Mouse (Mus musculus): ENCODE results near the gene Tmem189. TPM values are rescaled to one million over a fixed set of nuclear protein-coding genes. Genes with fewer than 3 reads are reported as not detected.

The Tmem189 gene
- total and polyA plus RNA-seq, 3 experiments: 17.5 to 38.8 (median 20.1) TPM

DNA sequence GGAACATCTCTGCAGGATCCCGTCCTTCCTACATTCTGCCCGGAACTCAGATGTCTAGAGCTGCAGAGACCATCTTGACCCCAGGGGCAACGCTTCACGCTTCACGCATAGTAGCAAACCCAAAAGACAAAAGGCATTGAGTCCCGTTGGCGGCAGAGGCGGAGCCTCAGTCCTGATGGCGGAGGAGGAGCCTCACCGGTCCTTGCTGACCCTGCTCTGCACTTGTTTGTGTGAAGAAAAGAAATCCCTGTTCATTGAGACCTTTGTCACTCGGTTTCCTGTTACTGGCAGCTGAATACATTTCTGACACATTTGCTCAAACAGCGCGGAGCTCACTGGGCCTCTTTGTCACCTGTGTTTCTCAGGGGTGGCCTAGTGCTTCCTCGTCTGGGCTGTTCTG lies 5.9 kb upstream of the Tmem189 start:
- Histone ChIP-seq H3K9me3 (replicated peaks) (no peaks in the 10 kb centered on the region), H3K36me3 (replicated peaks) (peaks cover 43% of the 10 kb centered on the region), H3K4me1 (ENCODE audit: insufficient read depth, low read depth, low read length) (peaks cover 50% of the 10 kb centered on the region), H3K27me3 (ENCODE audit: insufficient read depth, low read length) (peaks cover 4% of the 10 kb centered on the region), H3K4me3 (ENCODE audit: low read depth, low read length) (no peak overlapping the region)
- ATAC-seq (ENCODE audit: extremely low read depth, insufficient number of reproducible peaks, low FRiP score, poor library complexity, severe bottlenecking): no peak
- TF ChIP-seq TAL1 (conservative IDR thresholded peaks at IDR 0.05; ENCODE audit: low read depth, low read length): no peak
- no peak for TF ChIP-seq CTCF (IDR thresholded peaks at IDR 0.05; ENCODE audit: low read depth, low read length)
- TF ChIP-seq GATA1 (IDR thresholded peaks at IDR 0.05; ENCODE audit: borderline replicate concordance, low read length): no peak
- TF ChIP-seq POLR2AphosphoS5 (IDR thresholded peaks at IDR 0.05; ENCODE audit: insufficient replicate concordance, low read depth, low read length): no peak
- TF ChIP-seq GATA2 (IDR thresholded peaks at IDR 0.05; ENCODE audit: borderline replicate concordance, low read depth, low read length): no peak
- DNase-seq (ENCODE audit: low spot score): no peak

DNA sequence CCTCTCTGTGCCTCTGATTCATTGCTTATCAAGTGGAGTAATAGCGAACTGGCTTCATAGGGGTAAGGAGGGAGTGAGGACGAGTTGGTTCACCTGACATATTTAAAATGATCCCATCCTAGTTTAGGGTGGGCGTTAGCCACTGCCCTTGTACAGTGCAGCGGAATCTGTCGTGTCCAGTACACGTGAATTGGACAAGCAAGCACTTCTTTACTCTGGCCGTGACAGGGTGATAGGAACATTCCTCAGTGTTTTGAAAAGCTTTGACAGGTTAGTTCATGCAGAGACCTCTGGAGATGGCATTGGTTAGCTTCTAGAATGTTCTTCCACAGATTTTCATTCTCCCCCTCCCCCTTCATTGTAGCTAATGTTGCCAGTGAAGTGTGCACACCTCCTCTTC lies 5.3 kb upstream of the Tmem189 start:
- no peak for DNase-seq (ENCODE audit: low spot score)
- Histone ChIP-seq H3K36me3 (replicated peaks) (peaks cover 43% of the 10 kb centered on the region), H3K4me1 (ENCODE audit: insufficient read depth, low read depth, low read length) (peaks cover 51% of the 10 kb centered on the region), H3K9me3 (replicated peaks) (no peaks in the 10 kb centered on the region), H3K4me3 (ENCODE audit: low read depth, low read length) (no peak overlapping the region), H3K27me3 (ENCODE audit: insufficient read depth, low read length) (peaks cover 2% of the 10 kb centered on the region; the same call in 1 of the 2 replicates)
- TF ChIP-seq TAL1 (conservative IDR thresholded peaks at IDR 0.05; ENCODE audit: low read depth, low read length): no peak
- no peak for TF ChIP-seq GATA2 (IDR thresholded peaks at IDR 0.05; ENCODE audit: borderline replicate concordance, low read depth, low read length)
- no peak for TF ChIP-seq CTCF (IDR thresholded peaks at IDR 0.05; ENCODE audit: low read depth, low read length)
- TF ChIP-seq POLR2AphosphoS5 (IDR thresholded peaks at IDR 0.05; ENCODE audit: insufficient replicate concordance, low read depth, low read length): no peak
- no peak for TF ChIP-seq GATA1 (IDR thresholded peaks at IDR 0.05; ENCODE audit: borderline replicate concordance, low read length)
- ATAC-seq (ENCODE audit: extremely low read depth, insufficient number of reproducible peaks, low FRiP score, poor library complexity, severe bottlenecking): no peak

DNA sequence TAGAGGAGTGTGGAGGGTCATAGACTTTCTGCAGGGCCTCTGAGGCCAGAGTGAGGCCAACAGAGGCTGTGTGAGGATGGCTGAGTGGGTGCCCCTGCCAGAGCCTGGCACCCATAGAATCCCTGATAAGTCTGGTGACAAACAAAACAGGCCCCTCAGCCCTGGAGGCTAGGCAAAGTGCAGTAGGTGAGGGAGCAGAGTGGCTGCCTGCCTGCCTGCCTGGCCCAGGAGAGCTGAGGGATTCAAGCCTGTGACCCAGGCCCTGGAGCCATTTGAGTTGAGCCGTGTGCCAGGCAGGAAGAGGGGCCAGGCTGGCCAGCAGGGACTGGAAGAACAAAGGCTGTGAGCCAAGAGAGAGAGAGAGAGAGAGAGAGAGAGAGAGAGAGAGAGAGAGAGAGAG lies 4.6 kb upstream of the Tmem189 start:
- H3K9me3 ChIP-seq (replicated peaks): no peaks in the 10 kb centered on the region
- H3K36me3 ChIP-seq (replicated peaks): peaks cover 43% of the 10 kb centered on the region
- peaks cover 58% of the 10 kb centered on the region for H3K4me1 ChIP-seq (ENCODE audit: insufficient read depth, low read depth, low read length)
- TF ChIP-seq GATA2 (IDR thresholded peaks at IDR 0.05; ENCODE audit: borderline replicate concordance, low read depth, low read length) (no peak), GATA1 (IDR thresholded peaks at IDR 0.05; ENCODE audit: borderline replicate concordance, low read length) (no peak), TAL1 (conservative IDR thresholded peaks at IDR 0.05; ENCODE audit: low read depth, low read length) (no peak), CTCF (IDR thresholded peaks at IDR 0.05; ENCODE audit: low read depth, low read length) (no peak), POLR2AphosphoS5 (IDR thresholded peaks at IDR 0.05; ENCODE audit: insufficient replicate concordance, low read depth, low read length) (no peak)
- peaks cover 2% of the 10 kb centered on the region; the same call in 1 of the 2 replicates for H3K27me3 ChIP-seq (ENCODE audit: insufficient read depth, low read length)
- no peak overlapping the region for H3K4me3 ChIP-seq (ENCODE audit: low read depth, low read length)
- ATAC-seq (ENCODE audit: extremely low read depth, insufficient number of reproducible peaks, low FRiP score, poor library complexity, severe bottlenecking): no peak
- DNase-seq (ENCODE audit: low spot score): no peak

DNA sequence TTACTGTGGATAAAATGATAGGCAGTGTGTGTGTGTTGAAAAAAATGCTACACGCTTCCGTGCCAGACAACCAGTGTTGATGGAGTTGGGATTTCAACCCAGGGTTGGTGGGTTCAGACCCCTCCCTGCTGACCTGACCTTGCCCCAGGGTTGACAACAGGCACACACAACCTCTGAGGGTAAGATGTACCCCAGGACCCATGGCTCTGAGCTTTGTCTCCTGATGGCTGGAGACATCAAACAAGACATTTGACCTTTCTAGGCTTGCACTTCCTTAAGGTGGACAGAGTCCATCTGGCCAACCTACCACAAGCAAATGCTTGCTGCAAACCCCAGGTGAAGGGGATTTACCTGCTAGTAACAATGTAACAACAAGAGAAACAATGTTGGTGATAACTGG lies 3.9 kb upstream of the Tmem189 start:
- Histone ChIP-seq H3K9me3 (replicated peaks) (no peaks in the 10 kb centered on the region), H3K36me3 (replicated peaks) (peaks cover 43% of the 10 kb centered on the region), H3K4me1 (ENCODE audit: insufficient read depth, low read depth, low read length) (peaks cover 57% of the 10 kb centered on the region), H3K4me3 (ENCODE audit: low read depth, low read length) (no peak overlapping the region), H3K27me3 (ENCODE audit: insufficient read depth, low read length) (peaks cover 2% of the 10 kb centered on the region; the same call in 1 of the 2 replicates)
- ATAC-seq (ENCODE audit: extremely low read depth, insufficient number of reproducible peaks, low FRiP score, poor library complexity, severe bottlenecking) (no peak), DNase-seq (ENCODE audit: low spot score) (no peak)
- no peak for TF ChIP-seq POLR2AphosphoS5 (IDR thresholded peaks at IDR 0.05; ENCODE audit: insufficient replicate concordance, low read depth, low read length)

DNA sequence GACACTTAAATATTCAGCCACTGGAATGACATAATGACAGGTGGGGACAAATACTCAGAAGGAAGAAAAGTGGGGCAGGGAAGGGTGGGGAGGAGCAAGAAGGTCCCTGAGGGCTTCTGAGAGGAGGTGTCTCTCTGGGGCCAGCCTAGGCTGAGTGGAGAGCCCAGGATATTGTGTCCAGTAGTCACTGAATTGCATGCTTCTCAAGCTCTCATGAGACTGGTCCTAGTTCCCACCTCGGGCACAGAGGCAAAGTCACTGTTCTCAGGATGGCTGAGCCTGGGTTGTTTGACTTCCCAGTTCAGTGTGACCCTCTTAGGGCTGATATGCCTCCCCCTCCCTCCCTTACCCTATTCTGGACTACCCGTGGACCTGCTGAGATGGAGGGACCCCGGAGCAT lies 3.2 kb upstream of the Tmem189 start:
- no peak overlapping the region for H3K4me3 ChIP-seq (ENCODE audit: low read depth, low read length)

DNA sequence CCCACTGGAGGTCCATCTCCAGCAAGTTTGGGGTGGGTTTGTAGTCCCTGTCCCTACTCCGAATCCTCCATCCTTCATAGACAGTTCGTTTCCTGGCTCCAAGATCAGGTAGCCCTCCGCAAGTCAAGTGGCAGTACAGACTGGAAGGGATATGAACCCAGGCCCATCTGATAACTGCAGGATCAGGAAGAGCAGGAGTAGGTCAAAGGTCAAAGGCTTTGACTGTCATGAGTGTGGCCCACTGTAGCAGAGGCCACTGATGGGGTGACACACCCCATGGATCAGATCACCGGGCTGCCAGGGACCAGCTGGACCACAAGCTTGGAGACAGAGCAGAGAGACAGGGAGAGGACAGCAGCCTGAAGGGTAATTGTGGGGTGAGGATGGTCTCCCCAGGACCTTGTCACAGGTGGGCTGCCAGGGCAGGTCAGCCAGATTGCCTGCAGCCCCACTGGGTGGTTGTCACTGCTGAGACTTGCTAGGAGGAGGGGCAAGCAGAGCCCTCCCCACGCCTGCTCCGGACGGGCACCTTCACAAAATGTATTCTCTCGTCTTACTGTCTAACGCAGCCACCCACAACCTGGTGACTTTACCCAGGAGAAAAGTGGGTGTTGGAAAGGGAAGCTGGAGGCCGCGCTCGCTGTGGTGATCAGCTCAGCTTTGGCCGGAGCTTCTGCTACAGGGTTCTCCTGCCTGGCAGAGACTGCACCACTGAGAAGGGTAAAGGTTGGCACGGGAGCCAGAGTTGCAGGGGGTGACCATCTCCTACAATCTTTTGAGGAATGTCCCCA lies 2.4 kb upstream of the Tmem189 start:
- Histone ChIP-seq H3K4me1 (ENCODE audit: insufficient read depth, low read depth, low read length) (peaks cover 61% of the 10 kb centered on the region), H3K9me3 (replicated peaks) (no peaks in the 10 kb centered on the region), H3K4me3 (ENCODE audit: low read depth, low read length) (peak overlapping the region; percentile 30; the same call in 1 of the 2 replicates), H3K36me3 (replicated peaks) (peaks cover 55% of the 10 kb centered on the region), H3K27me3 (ENCODE audit: insufficient read depth, low read length) (peaks cover 13% of the 10 kb centered on the region; the same call in 1 of the 2 replicates)
- DNase-seq (ENCODE audit: low spot score): no peak
- ATAC-seq (ENCODE audit: extremely low read depth, insufficient number of reproducible peaks, low FRiP score, poor library complexity, severe bottlenecking): no peak
- no peak for TF ChIP-seq GATA1 (IDR thresholded peaks at IDR 0.05; ENCODE audit: borderline replicate concordance, low read length)
- TF ChIP-seq POLR2AphosphoS5 (IDR thresholded peaks at IDR 0.05; ENCODE audit: insufficient replicate concordance, low read depth, low read length): no peak
- no peak for TF ChIP-seq GATA2 (IDR thresholded peaks at IDR 0.05; ENCODE audit: borderline replicate concordance, low read depth, low read length)
- TF ChIP-seq TAL1 (conservative IDR thresholded peaks at IDR 0.05; ENCODE audit: low read depth, low read length): no peak

More for the DNA sequence above, 3.2 kb upstream of the Tmem189 start:
- Histone ChIP-seq H3K36me3 (replicated peaks) (peaks cover 47% of the 10 kb centered on the region), H3K4me1 (ENCODE audit: insufficient read depth, low read depth, low read length) (peaks cover 57% of the 10 kb centered on the region), H3K27me3 (ENCODE audit: insufficient read depth, low read length) (peaks cover 6% of the 10 kb centered on the region; the same call in 1 of the 2 replicates), H3K9me3 (replicated peaks) (no peaks in the 10 kb centered on the region)
- DNase-seq (ENCODE audit: low spot score) (no peak), ATAC-seq (ENCODE audit: extremely low read depth, insufficient number of reproducible peaks, low FRiP score, poor library complexity, severe bottlenecking) (no peak)
- TF ChIP-seq TAL1 (conservative IDR thresholded peaks at IDR 0.05; ENCODE audit: low read depth, low read length): no peak
- no peak for TF ChIP-seq CTCF (IDR thresholded peaks at IDR 0.05; ENCODE audit: low read depth, low read length)
- no peak for TF ChIP-seq GATA1 (IDR thresholded peaks at IDR 0.05; ENCODE audit: borderline replicate concordance, low read length)
- TF ChIP-seq POLR2AphosphoS5 (IDR thresholded peaks at IDR 0.05; ENCODE audit: insufficient replicate concordance, low read depth, low read length): no peak
- no peak for TF ChIP-seq GATA2 (IDR thresholded peaks at IDR 0.05; ENCODE audit: borderline replicate concordance, low read depth, low read length)
